Mouse (Mus musculus): ENCODE measurements around the gene Olfr574.

The Olfr574 gene

DNA sequence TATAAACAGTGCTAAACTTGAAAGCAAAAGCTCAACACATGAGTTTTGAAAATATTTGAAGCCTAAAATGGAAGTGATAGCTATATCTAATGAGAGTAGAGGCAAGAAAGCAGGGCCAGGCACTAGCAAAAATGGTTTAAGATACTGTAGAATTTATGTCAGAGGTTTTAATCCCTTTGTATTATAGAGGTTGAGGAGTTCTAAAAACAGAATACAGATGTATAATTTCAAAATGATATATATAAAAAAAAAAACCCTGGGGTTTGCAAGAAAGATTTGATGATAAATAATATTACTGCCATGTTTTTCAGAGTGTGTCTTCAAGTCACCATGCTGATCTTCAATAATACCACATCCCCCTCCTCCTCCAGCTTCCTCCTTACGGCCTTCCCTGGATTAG is at the start of gene Olfr574:
Olfr574 (plus strand) TSS at position 301 of the 400 bp plus-strand sequence.
- DNase-seq (ENCODE audit: low spot score), result no peak

DNA sequence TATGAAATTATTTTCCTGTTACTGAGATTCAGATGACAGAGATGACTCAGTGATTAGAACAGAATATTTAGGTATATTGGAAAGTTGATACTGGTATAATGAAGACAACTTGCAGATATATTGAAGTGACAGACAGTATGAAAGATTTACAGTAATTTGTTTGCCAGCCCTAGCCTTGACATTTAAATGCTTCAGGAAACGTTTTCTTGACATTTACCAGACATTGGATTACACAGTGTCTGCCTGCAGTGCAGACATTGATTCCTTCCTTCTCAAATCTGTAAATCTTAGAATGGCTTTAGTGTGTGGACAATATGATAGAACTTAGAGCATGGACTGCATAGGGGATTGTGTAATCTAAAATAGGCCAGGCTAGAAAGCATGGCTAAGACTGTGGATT is 33.0 kb upstream of the Olfr574 start:
- no peak for DNase-seq (ENCODE audit: low spot score)

DNA sequence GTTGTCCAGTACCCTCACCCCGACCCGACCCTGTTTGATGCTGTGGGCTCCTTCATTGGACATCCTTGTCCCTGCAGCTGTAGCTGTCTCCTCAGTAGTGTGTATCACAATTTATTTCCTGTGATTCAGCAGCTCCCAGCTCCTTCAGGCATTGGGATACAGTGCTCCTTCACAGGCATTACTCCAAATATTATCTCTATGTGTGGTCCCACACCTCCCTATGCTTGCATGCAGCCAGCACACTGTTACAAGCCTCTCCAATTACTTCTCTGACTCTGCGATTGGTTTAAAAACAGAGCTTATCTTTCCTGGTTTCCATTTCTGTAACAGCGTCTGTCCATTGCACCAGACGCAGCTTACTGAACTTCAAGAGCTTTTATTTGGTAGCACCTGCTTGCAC is 31.9 kb upstream of the Olfr574 start:
- no peak for DNase-seq (ENCODE audit: low spot score)

DNA sequence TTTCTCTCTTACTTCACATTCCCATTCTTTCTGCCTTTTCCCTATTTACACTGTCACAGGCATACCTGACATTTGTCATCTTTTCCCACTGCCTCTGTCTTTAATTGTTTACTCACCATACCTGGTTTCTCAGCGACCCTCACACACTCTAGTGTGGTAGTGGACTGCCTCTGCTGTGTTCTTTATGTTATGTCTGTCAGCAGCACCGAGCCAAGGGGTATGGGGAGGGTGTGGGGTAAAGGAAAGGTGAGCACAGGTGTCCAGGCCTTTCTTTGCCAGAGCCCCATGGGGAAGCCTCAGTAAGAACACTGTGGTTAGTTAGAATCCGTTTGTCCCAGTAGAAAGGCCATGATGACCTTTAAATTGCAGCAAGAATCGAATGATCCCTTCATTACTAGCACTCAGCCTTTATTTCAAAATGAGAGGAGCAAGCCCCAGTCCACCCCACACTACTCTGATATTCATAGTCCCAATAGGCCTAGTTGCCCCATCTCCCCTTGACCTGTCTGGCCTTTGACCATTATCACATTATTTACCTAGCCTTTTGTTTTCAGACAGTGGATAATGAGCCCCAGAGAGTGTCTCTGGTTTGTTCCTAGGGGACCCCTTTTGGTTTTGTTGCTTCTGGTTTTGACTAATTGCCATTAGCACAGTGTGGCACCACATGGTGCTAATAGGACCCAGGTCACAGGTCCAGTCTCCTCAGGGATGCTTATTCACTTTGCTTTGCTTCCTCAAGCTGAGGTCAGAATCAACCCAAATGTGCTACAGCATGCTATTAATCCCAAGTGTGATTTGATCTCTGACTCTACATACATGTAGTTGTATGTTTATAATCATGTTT is 31.0 kb upstream of the Olfr574 start, which contains the start of gene Olfr571:
Olfr571 (minus strand) TSS at position 505 of the 844 bp plus-strand sequence.
- no peak for DNase-seq (ENCODE audit: low spot score)

DNA sequence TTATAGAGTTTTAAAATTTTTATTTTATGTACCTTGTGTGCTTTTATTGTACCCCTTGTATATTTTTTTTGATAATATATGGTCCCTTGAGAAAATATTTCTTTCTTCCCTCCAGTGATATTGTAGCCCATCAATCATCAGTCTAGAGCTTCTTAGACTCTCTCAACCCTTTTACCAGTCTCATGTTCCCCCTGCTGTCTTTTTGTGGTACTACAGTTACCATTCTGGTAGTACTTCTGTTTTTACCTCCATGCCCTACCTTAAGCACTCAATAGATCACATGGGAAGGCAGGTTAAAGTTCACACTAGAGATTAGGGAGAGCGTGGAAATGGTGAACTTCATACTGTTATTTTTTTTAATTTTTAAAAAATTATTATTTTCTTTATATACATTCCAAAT is 28.6 kb upstream of the Olfr574 start:
- no peak for DNase-seq (ENCODE audit: low spot score)

DNA sequence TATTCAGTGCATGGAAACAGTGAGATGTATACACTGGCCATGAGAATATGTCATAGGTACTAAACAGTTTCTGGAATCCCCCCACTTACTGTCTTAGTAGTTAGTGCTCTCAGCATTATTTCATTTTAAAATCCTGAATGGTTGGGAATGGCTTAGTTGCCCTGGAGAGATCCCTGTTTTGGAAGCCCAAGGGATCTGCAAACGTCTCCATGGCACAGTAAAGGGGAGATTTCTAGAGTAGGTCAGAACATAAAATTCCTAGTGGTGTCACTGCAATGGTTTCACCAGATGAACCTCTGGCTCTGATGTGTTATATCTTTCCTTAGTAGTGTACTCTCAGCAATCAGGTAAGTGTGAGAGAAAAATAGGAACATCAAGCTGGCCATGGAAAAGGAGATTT is 24.2 kb upstream of the Olfr574 start, which contains the start of gene Olfr572:
Olfr572 (plus strand) TSS at position 301 of the 400 bp plus-strand sequence.
- DNase-seq (ENCODE audit: low spot score), result no peak

DNA sequence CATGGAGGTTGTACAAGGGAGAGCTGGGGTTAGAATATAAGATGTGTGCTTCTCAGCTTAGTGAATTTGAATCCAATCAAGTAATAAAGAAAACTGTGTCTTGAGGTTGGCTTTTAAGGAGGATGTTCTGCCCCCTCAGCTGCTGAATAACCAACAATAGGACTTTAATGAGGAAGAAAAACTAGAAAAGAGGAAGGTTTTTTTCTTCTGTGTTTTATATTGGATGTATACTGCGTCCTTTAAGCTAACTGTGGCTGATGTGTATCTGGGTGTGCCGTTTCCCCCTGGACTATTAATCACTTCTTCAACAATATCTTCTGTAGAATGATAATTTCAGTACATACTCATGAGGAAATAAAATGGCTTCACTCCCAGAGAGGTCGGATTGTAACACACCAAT is 21.2 kb upstream of the Olfr574 start:
- no peak for DNase-seq (ENCODE audit: low spot score)

DNA sequence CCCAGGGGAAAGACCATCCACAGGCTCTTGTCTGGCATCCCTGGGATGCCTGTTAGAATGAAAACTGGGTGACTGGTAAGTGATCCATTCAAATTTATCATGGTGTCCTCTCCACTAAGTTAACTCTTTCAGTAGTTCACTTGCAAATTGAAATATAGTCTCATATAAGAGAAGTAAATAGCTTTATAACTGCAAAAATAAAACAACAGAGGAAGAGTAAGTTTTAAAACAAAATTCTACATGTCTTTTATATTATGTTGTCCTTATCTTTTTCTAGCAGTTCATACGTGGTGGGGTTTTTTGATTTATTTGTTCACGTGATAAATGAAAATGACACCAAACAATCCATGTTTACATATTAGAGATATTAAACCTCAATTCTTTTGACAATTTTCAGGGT is 5.8 kb upstream of the Olfr574 start, which contains the start of gene Olfr573-ps1:
Olfr573-ps1 (minus strand) TSS at position 101 of the 400 bp plus-strand sequence.
- DNase-seq (ENCODE audit: low spot score), result no peak

DNA sequence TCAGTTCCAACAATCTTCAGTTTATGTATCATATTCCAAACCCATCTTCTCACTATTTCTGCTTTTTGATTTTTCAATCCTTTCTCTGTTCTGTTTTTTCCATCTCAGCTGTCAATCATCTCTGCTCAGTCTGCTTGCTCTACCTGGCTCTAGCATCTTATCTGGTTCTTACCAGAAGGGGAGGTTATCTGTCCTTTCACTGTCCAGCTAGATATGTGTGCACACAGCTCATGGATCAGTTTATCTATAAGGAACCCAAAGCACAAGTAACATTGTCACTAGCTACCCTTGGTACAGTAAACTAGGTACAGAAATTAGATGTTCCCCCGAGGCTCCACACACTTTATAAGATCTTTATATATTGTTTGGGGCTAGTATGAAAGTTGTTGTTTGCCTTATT is 4.8 kb upstream of the Olfr574 start:
- DNase-seq (ENCODE audit: low spot score), result no peak

DNA sequence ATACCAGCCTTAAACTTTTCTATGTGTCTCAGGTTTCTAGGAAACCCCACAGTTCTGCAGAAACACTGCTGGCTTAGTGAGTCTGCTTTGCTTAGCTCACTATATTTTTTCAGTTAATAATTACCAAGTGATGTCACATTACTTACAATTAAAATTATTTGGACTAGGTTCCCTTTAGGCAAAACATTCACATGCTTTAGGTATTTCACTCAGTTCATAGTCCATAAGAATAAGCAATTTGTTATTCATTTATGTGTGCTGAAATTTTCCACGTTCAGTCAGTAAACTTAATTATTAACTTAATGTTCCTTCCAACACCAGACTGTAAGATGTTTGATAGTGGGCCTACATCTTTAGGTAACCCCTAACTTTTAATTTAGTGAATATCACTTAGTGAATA is 2.5 kb downstream of the Olfr574 start:
- no peak for DNase-seq (ENCODE audit: low spot score)

DNA sequence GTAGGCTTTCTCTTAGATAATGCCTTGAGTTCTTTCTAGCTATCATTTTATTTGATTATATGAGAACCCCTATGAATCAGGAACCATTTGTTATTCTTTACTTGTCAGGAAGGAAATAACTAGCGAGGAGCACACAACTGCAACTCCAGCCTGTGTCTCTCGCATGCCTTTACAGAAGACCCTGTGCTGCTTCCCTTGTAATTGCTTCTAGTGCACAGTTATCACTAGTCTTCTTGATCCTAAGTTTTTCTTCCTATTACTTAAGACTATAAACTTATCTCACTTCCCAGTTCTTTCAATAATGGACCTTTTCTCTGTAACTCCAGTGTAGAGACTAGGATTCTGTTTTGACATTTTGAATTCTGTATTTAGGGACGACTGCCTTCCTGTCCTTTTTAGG is 9.9 kb downstream of the Olfr574 start:
- DNase-seq (ENCODE audit: low spot score), result no peak

DNA sequence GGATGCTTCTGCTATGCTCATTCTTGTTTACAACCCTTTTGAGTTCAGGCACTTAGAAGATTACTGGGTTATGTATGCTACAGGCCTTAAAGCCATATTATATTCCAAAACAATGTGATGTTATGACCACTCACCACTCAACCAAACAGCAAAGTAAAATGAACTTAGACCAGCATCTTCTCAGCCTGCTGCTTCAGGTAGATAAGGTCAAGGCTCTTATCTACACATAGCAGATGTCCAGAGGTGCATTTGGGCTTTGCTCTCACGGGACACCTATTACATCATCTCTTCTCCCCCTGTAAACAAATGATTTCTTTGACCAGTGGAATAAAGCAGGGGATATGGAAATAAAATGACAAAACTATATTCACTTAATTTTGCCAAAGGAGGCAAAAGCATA is 10.3 kb downstream of the Olfr574 start, which contains the start of gene Olfr575:
Olfr575 (minus strand) TSS at position 183 of the 400 bp plus-strand sequence.
- DNase-seq (ENCODE audit: low spot score), result no peak

DNA sequence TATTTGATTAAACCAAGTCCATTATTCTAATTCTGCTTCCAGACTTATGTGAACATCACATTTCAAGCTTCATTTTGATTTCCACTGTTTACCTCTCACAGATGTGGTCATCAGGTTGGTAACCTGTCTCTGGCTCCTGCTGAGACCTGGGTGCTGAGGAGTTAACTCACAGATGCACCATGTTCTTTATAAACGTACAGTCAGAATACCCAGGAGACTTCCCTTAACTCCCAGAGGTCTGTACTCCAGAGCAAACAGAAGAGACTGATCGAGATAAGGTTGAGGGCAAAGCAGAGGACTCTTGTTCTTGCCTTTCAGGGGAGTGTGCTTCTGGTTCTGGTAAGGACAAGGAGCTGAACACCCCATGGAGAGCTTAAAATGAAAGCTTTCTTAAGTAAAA is 14.1 kb downstream of the Olfr574 start, which contains the start of gene Olfr576:
Olfr576 (plus strand) TSS at position 301 of the 400 bp plus-strand sequence.
- no peak for DNase-seq (ENCODE audit: low spot score)

DNA sequence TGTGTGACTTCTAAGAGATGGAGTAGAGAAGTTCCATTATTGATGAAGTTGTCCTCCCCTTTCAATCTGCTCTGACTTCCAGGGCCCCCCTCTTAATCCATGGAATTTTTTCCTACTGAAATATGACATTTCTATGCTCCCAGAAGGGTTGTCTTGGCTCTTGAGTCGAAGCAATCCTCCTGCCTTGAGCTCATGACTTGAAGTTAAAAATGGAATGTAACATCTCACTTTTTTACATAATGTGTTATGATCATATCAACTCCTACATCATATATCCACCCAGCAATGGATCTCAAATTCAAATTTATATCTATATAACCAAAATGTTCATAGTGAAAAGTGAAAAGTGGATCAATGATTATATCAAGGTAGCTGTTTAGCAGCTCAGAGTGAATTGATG is 26.1 kb downstream of the Olfr574 start:
- no peak for DNase-seq (ENCODE audit: low spot score)

DNA sequence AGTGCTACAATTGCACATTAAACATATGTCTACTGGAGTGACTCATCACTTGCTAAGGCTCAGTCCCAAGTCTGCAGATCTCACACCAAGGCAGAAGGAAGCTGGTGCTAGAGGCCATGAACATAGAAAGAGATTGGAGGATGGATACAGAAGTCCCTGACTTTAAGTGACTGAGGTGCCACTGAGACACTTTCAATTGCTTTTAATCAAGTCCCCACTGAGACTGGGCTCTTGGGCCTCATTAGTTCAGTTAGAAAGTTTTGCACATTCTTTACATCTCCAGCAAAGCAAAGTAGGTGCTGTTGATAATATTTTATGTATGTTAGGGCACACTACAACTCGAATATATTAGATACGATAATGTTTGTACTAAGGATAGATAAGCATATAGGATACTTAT is 27.6 kb downstream of the Olfr574 start, which contains the start of gene Olfr577:
Olfr577 (minus strand) TSS at position 101 of the 400 bp plus-strand sequence.
- DNase-seq (ENCODE audit: low spot score), result no peak

DNA sequence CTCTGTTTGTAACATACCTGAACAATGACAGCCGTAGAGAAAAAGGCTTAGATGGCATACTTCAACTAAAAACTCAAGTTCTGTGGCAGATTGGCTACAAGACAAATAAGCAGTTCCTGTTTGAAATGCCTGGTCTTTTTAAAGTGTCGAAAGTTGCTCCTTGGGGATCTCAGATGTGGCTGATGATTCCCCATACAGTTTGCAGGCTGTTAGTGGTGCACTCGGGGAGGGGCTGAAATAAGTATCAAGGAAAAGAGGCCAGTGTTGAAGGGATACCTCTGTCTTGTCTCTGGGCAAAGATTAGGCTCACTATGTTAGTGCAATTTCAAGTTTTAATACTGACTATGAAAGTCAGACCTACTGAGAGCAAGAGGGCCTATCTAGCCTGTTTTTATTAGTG is 41.0 kb downstream of the Olfr574 start, which contains the start of gene Olfr578:
Olfr578 (minus strand) TSS at position 101 of the 400 bp plus-strand sequence.
- DNase-seq (ENCODE audit: low spot score), result no peak
